Mouse (Mus musculus) C2C12 (cell line): Measurements from ENCODE around the gene 1700057G04Rik. TPM values are rescaled to one million over a fixed set of nuclear protein-coding genes. Genes with fewer than 3 reads are reported as not detected.

Source experiments
- H3K27me3 ChIP-seq: one replicate; pipeline ENCODE4 v1.6.1; 2011; ENCODE audit not compliant: control insufficient read depth, insufficient read depth, insufficient read length
- H3K36me3 ChIP-seq: one replicate; pipeline ENCODE4 v1.6.1; 2011; ENCODE audit not compliant: control insufficient read depth, insufficient read depth
- H3K4me3 ChIP-seq: one replicate; pipeline ENCODE4 v1.5.1; 2011; ENCODE audit warnings: mild to moderate bottlenecking, control low read depth; ENCODE audit not compliant: poor library complexity, insufficient read depth, severe bottlenecking
- H3K79me2 ChIP-seq: one replicate; pipeline ENCODE4 v1.6.1; 2011; ENCODE audit not compliant: control insufficient read depth, insufficient read depth
- H3K79me3 ChIP-seq: one replicate; pipeline ENCODE4 v1.6.1; 2011; ENCODE audit warnings: low read depth, control low read depth
- H3ac ChIP-seq: one replicate; pipeline ENCODE3; 2011; ENCODE audit warnings: low read depth; ENCODE audit not compliant: control insufficient read depth, insufficient read length
- CEBPB ChIP-seq: IDR thresholded peaks from one replicate; pipeline ENCODE4 v1.6.1; 2011; ENCODE audit warnings: low read depth, mild to moderate bottlenecking, control low read depth, moderate library complexity
- CTCF ChIP-seq: IDR thresholded peaks from one replicate; pipeline ENCODE4 v1.5.1; 2011; ENCODE audit not compliant: control insufficient read depth, insufficient read depth, insufficient read length
- FOSL1 ChIP-seq: IDR thresholded peaks from one replicate; pipeline ENCODE4 v1.8.0; 2011; ENCODE audit warnings: mild to moderate bottlenecking, low read length; ENCODE audit not compliant: poor library complexity, insufficient read depth, severe bottlenecking
- MAX ChIP-seq: IDR thresholded peaks from one replicate; pipeline ENCODE4 v1.6.1; 2011; ENCODE audit warnings: mild to moderate bottlenecking, control low read depth
- MYOD1 ChIP-seq: IDR thresholded peaks from one replicate; pipeline ENCODE4 v1.6.1; 2011; ENCODE audit warnings: low read depth; ENCODE audit not compliant: control insufficient read depth, insufficient read length
- MYOG ChIP-seq: IDR thresholded peaks from one replicate; pipeline ENCODE4 v1.6.1; 2011; ENCODE audit not compliant: control insufficient read depth, insufficient read length; ENCODE audit errors: extremely low read depth
- USF1 ChIP-seq: IDR thresholded peaks from one replicate; pipeline ENCODE4 v1.6.1; 2011; ENCODE audit warnings: low read depth, mild to moderate bottlenecking, control low read depth, moderate library complexity
- polyA plus RNA-seq: library from polyadenylated mRNA; unstranded; fragments of >200 nt; fragmentation: generic; extraction: Trizol; gene quantifications from one replicate; pipeline ENCODE4 v1.2.1, GENCODE M21; 2012; ENCODE audit warnings: missing spikeins

Gene 1700057G04Rik
- polyA plus RNA-seq, 1 experiment = 0.08 TPM

DNA sequence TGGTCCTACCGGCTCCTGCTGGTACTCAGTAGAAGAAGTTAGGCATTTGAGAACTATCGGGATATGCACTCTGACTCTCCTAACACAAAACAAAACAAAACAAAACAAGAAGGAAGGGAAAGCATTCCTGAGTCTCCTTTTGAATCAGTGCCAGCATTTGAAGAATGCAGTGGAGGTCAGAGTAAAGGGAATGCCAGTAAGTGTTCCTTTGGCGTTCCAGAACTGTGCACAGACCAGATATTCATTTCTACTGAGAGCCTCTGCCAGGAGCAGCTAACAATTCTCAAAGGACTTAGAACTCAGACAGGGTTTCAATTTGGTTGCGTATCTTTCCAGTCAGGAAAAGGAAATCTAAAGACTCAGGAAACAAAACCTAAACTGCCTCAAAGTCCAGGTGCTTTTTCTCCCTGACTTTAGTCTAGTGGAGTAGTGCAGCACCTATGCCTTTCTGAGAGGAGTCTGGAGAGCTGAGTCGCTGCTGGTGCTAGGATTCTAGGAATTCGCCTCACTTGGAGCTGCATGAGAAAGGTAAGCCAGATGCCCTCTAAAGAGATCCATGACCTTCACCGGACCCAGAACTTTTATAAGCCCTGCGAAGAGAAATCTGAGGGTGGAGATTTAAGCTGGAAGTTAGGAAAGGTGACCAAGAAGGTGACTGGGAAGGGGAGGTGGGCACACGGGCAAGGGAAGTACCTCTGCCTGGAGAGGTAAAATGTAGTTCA, 33.5 kb upstream of the 1700057G04Rik start, which contains the start of gene Plscr2:
Gene Plscr2 (plus strand): TSS at position 117 of the 722 bp plus-strand sequence.
- TF ChIP-seq FOSL1 = no peak
- TF ChIP-seq MYOG = no peak
- no peak for TF ChIP-seq MAX
- TF ChIP-seq MYOD1 = no peak
- TF ChIP-seq USF1 = no peak

DNA sequence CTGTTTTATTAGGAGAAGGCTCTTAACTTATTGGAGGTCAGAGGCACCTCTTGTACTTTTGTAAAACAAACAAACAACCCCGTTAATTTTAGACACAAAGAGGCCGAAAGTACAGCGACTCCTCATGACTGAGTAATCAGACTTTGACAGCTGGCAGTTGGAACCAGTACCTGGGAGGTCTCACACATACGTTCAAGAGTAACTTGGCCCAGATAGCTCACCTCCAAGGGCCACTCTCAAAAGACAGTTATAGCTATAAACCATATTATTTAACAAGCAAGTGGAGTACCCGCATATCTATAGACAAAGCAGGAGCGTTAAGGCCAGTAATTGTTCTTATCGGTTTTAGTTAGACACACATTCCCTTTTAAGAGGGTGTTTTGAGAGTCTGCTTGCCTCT, 32.8 kb upstream of the 1700057G04Rik start:
- no peaks in the 10 kb centered on the region for H3K27me3 ChIP-seq
- peaks cover 11% of the 10 kb centered on the region for H3K36me3 ChIP-seq
- TF ChIP-seq FOSL1 (no peak), USF1 (no peak), MYOD1 (no peak), CTCF (no peak), CEBPB (no peak), MYOG (no peak), MAX (no peak)
- H3ac ChIP-seq = no peak overlapping the region
- H3K79me3 ChIP-seq = peaks cover 46% of the 10 kb centered on the region
- H3K79me2 ChIP-seq = peaks cover 56% of the 10 kb centered on the region
- H3K4me3 ChIP-seq = peak overlapping the region; percentile 29

More for the DNA sequence above, 33.5 kb upstream of the 1700057G04Rik start, which contains the start of gene Plscr2:
- no peaks in the 10 kb centered on the region for H3K27me3 ChIP-seq
- peaks cover 18% of the 10 kb centered on the region for H3K36me3 ChIP-seq
- H3ac ChIP-seq = peak within 1 kb of the TSS; percentile 44
- peaks cover 40% of the 10 kb centered on the region for H3K79me3 ChIP-seq
- peak within 1 kb of the TSS; percentile 29 for H3K4me3 ChIP-seq
- H3K79me2 ChIP-seq = peaks cover 49% of the 10 kb centered on the region

DNA sequence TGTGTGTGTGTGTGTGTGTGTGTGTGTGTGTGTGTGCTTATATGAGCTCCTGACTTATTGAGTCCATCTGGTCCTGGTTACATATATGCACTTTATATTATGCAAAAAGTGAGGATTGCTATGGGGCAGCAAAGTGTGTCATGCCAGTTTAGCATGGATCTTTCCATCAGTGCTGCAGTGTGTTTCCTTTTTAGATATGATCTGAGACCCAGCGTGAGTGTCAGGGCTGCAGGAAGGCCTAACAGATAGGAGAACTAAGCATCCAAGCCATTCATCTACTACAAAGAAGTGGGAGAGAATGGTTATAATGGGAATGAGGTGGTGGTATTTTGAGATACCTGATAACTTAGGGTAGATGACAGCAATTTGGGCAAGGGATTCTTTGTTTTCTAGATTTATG, 29.1 kb upstream of the 1700057G04Rik start:
- H3K27me3 ChIP-seq = no peaks in the 10 kb centered on the region
- H3K36me3 ChIP-seq = peaks cover 10% of the 10 kb centered on the region
- H3ac ChIP-seq = no peak overlapping the region

DNA sequence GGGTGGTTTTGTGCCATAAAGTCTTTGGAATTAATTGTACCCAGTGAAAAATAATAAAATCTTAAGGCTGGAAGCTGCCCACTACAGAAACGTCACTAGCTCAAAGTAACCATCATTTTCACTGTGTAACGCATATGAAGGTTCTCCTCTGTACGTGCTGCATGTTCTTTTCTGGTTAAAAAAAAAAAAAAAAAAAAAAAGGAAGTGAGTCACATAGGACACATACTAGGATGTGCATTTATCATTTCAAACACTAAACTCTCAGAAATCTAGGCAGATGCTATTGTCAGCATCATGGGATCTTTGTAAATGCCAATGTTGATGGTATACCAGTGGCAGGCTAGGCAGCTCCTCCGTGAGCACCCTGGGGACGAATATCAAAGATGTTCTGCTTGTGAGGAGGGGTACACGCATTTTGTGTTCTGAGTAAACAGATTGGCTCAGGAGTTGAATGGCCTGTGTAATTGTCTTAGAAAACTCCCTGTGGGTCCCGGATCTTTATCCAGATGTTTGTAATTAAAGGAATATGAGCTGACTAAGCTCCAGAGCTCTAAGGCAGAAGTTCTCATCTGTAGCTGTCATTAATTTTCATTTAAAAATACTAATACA, 26.5 kb upstream of the 1700057G04Rik start:
- Histone ChIP-seq H3K36me3 (peaks cover 12% of the 10 kb centered on the region), H3K4me3 (no peak overlapping the region)
- no peak for TF ChIP-seq CTCF
- TF ChIP-seq FOSL1 = peak; percentile 27

More for the DNA sequence above, 29.1 kb upstream of the 1700057G04Rik start:
- H3K79me2 ChIP-seq = peaks cover 73% of the 10 kb centered on the region
- TF ChIP-seq MAX (no peak), MYOG (no peak), MYOD1 (no peak), CTCF (no peak), USF1 (no peak), FOSL1 (no peak)
- H3K4me3 ChIP-seq = no peak overlapping the region
- peaks cover 51% of the 10 kb centered on the region for H3K79me3 ChIP-seq

DNA sequence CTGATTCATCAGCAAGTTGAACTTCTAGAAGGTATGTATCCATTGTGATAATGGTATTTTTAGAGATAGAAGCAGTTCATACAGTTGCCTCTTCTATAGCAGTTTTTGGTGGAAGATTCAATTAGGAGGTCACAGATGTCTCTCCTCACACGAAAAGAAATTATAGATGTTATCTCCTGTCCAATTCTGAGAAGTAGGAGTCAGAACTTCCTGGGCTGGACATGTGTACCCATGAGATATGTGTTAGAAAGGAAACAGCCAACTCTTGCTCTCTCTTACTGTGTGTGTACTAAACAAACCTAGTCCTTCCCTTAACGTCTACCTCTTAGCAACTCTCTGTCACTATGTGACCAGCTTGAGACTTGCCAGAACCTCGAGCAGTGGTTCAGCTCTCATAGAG, 19.5 kb upstream of the 1700057G04Rik start:
- TF ChIP-seq CEBPB (no peak), MYOG (no peak), FOSL1 (no peak), MYOD1 (no peak), USF1 (no peak), CTCF (no peak)
- H3K27me3 ChIP-seq = no peaks in the 10 kb centered on the region
- H3K36me3 ChIP-seq = peaks cover 48% of the 10 kb centered on the region
- peaks cover 4% of the 10 kb centered on the region for H3K79me3 ChIP-seq
- no peaks in the 10 kb centered on the region for H3K79me2 ChIP-seq
- H3ac ChIP-seq = no peak overlapping the region
- no peak overlapping the region for H3K4me3 ChIP-seq

More for the DNA sequence above, 26.5 kb upstream of the 1700057G04Rik start:
- H3ac ChIP-seq = no peak overlapping the region
- peaks cover 39% of the 10 kb centered on the region for H3K79me3 ChIP-seq
- H3K27me3 ChIP-seq = no peaks in the 10 kb centered on the region
- H3K79me2 ChIP-seq = peaks cover 53% of the 10 kb centered on the region

DNA sequence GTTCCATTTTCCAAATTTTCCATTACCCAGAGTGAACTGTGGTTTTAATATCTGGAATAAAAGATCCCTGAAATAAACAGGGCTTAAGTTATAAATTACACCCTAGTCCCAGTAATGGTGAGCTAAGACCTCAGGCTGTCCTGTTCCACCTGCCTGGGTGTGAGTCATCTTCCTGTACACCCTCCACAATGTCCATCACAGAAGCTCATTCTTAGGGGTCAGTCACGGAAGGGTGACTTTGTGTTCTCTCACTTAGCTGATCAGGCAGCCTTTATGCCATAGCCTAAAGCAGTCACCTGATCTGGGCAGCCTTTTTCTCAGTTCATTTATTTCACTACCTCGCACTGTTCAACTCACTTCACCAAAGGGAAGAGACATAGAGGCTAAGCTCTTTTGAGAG, 17.0 kb upstream of the 1700057G04Rik start:
- Histone ChIP-seq H3K79me3 (no peaks in the 10 kb centered on the region), H3ac (no peak overlapping the region), H3K79me2 (no peaks in the 10 kb centered on the region), H3K36me3 (peaks cover 59% of the 10 kb centered on the region), H3K4me3 (no peak overlapping the region), H3K27me3 (no peaks in the 10 kb centered on the region)
- TF ChIP-seq USF1 = no peak
- no peak for TF ChIP-seq MYOG
- TF ChIP-seq MYOD1 = peak; percentile 72
